In genomic region chr11:103356938-103357670, GRCm38 (mm10) we compare ENCODE assay signal across 24 mouse cellular contexts. TPM values are rescaled to one million over a fixed set of nuclear protein-coding genes. Genes with fewer than 3 reads are reported as not detected.
A peak's percentile ranks its signal among the peaks of the same experiment; 100 is the strongest.
DNase-seq lines count a peak whose midpoint lies in the region; ATAC-seq and TF ChIP-seq lines count a peak whose summit lies in the region.
"Had no signal": no experiment of that assay in that cellular context is flagged by ENCODE, and none has a peak within 500 bp of the region (broad histone marks: within the 10 kb centered on the region; RNA-seq: fewer than 3 reads in every experiment).

No protein-coding gene starts in this region.

- H3K4me2 ChIP-seq in embryonic facial prominence, embryonic 13.5 days: no peak overlapping the region
- H3K4me2 ChIP-seq in kidney, postnatal 0 days (ENCODE audit: low read length): no peak overlapping the region
- peak overlapping the region; percentile 44 for H3K4me2 ChIP-seq in intestine, embryonic 15.5 days (replicated peaks)
- no peak overlapping the region for H3K4me2 ChIP-seq in stomach, postnatal 0 days (replicated peaks; ENCODE audit: low read depth)
- H3K4me2 ChIP-seq: embryonic facial prominence, embryonic 12.5 days; forebrain, embryonic 13.5 days; hindbrain, embryonic 12.5 days; limb, embryonic 12.5 days; liver, embryonic 13.5 days; lung, embryonic 15.5 days; midbrain, embryonic 15.5 days; neural tube, embryonic 13.5 days had no signal

- ATAC-seq in embryonic facial prominence, embryonic 13.5 days (ENCODE audit: insufficient number of reproducible peaks, insufficient read depth, low FRiP score, low TSS enrichment, low read depth): no peak
- no peak for ATAC-seq in kidney, postnatal 0 days (replicated peaks; ENCODE audit: low FRiP score, low read depth)
- no peak for ATAC-seq in intestine, embryonic 15.5 days
- ATAC-seq in stomach, postnatal 0 days (ENCODE audit: low FRiP score, low TSS enrichment): no peak
- ATAC-seq in erythroid progenitor cell, adult 5-6 weeks (replicated peaks; ENCODE audit: low FRiP score, poor library complexity, severe bottlenecking): no peak
- ATAC-seq: forebrain, embryonic 13.5 days; midbrain, embryonic 15.5 days had no signal

- peaks cover 53% of the 10 kb centered on the region for H3K4me1 ChIP-seq in embryonic facial prominence, embryonic 13.5 days
- peaks cover 56% of the 10 kb centered on the region for H3K4me1 ChIP-seq in embryonic facial prominence, embryonic 10.5 days
- peaks cover 32% of the 10 kb centered on the region for H3K4me1 ChIP-seq in kidney, postnatal 0 days (replicated peaks; ENCODE audit: insufficient read depth, low read length)
- H3K4me1 ChIP-seq in intestine, embryonic 15.5 days (replicated peaks): peaks cover 38% of the 10 kb centered on the region
- 0 out of 2 replicates have a peak, but pooled peaks cover 2% of the 10 kb centered on the region for H3K4me1 ChIP-seq in stomach, postnatal 0 days (replicated peaks; ENCODE audit: control insufficient read depth, insufficient read depth)

- 0 out of 2 replicates have a peak, but pooled peaks cover 3% of the 10 kb centered on the region for H3K9me3 ChIP-seq in embryonic facial prominence, embryonic 13.5 days
- H3K9me3 ChIP-seq in embryonic facial prominence, embryonic 10.5 days: peaks cover 9% of the 10 kb centered on the region; the same call in 1 of the 2 replicates
- no peaks in the 10 kb centered on the region for H3K9me3 ChIP-seq in kidney, postnatal 0 days (replicated peaks; ENCODE audit: low read length)
- H3K9me3 ChIP-seq in intestine, embryonic 15.5 days: no peaks in the 10 kb centered on the region
- H3K9me3 ChIP-seq in stomach, postnatal 0 days (ENCODE audit: control insufficient read depth, low read length): no peaks in the 10 kb centered on the region
- H3K9me3 ChIP-seq: liver, embryonic 13.5 days; lung, embryonic 15.5 days; midbrain, embryonic 15.5 days; neural tube, embryonic 13.5 days had no signal

- TF ChIP-seq CTCF in kidney, postnatal 0 days (IDR thresholded peaks at IDR 0.05; ENCODE audit: low read depth): no peak
- TF ChIP-seq CTCF in stomach, postnatal 0 days (IDR thresholded peaks at IDR 0.05; ENCODE audit: low read depth): no peak

- 70% methylated on average over 16 of the region's 16 CpGs for WGBS in embryonic facial prominence, embryonic 13.5 days
- WGBS in embryonic facial prominence, embryonic 10.5 days: 79% methylated on average over 16 of the region's 16 CpGs
- 86% methylated on average over 16 of the region's 16 CpGs for WGBS in kidney, postnatal 0 days
- 66% methylated on average over 16 of the region's 16 CpGs for WGBS in intestine, embryonic 15.5 days
- WGBS in stomach, postnatal 0 days: 78% methylated on average over 16 of the region's 16 CpGs

- no peak for TF ChIP-seq EP300 in stomach, postnatal 0 days (optimal IDR thresholded peaks at IDR 0.05)

- no peak overlapping the region for H3K4me3 ChIP-seq in embryonic facial prominence, embryonic 13.5 days
- no peak overlapping the region for H3K4me3 ChIP-seq in embryonic facial prominence, embryonic 10.5 days
- H3K4me3 ChIP-seq in kidney, postnatal 0 days (replicated peaks; ENCODE audit: low read depth, low read length): no peak overlapping the region
- 0 out of 2 replicates have a peak overlapping the region, but pooled peaks have one; percentile 39 for H3K4me3 ChIP-seq in intestine, embryonic 15.5 days (replicated peaks)
- H3K4me3 ChIP-seq in stomach, postnatal 0 days (ENCODE audit: low read depth, low read length): no peak overlapping the region
- H3K4me3 ChIP-seq: embryonic facial prominence, embryonic 12.5 days; erythroblast, embryonic 14.5 days; forebrain, embryonic 13.5 days; heart, adult 2 months; hindbrain, embryonic 12.5 days; layer of hippocampus, adult 2 months; limb, embryonic 12.5 days; liver, embryonic 13.5 days; lung, embryonic 15.5 days; midbrain, embryonic 15.5 days; neural tube, embryonic 13.5 days had no signal

- H3K27ac ChIP-seq in embryonic facial prominence, embryonic 13.5 days: no peak overlapping the region
- H3K27ac ChIP-seq in embryonic facial prominence, embryonic 10.5 days (replicated peaks): no peak overlapping the region
- H3K27ac ChIP-seq in kidney, postnatal 0 days: 0 out of 2 replicates have a peak overlapping the region, but pooled peaks have one; percentile 82
- peak overlapping the region; percentile 88 for H3K27ac ChIP-seq in intestine, embryonic 15.5 days
- peak overlapping the region; percentile 81 for H3K27ac ChIP-seq in stomach, postnatal 0 days (replicated peaks)
- H3K27ac ChIP-seq: embryonic facial prominence, embryonic 12.5 days; forebrain, embryonic 13.5 days; hindbrain, embryonic 12.5 days; layer of hippocampus, adult 2 months; limb, embryonic 12.5 days; liver, embryonic 13.5 days; lung, embryonic 15.5 days; midbrain, embryonic 15.5 days; neural tube, embryonic 13.5 days had no signal

- 0 out of 2 replicates have a peak overlapping the region, but pooled peaks have one; percentile 1 for H3K9ac ChIP-seq in embryonic facial prominence, embryonic 13.5 days
- H3K9ac ChIP-seq in kidney, postnatal 0 days (ENCODE audit: low read depth, low read length): no peak overlapping the region
- peak overlapping the region; percentile 29; the same call in 1 of the 2 replicates for H3K9ac ChIP-seq in intestine, embryonic 15.5 days
- H3K9ac ChIP-seq in stomach, postnatal 0 days (ENCODE audit: low read length): no peak overlapping the region
- H3K9ac ChIP-seq: embryonic facial prominence, embryonic 12.5 days; forebrain, embryonic 13.5 days; hindbrain, embryonic 12.5 days; limb, embryonic 12.5 days; liver, embryonic 13.5 days; lung, embryonic 15.5 days; midbrain, embryonic 15.5 days; neural tube, embryonic 13.5 days had no signal

- no peak for DNase-seq in embryonic facial prominence, embryonic 10.5 days (ENCODE audit: low spot score)
- no peak for DNase-seq in kidney, postnatal 0 days (ENCODE audit: low spot score)
- no peak for DNase-seq in kidney, postnatal 10 days
- DNase-seq in stomach, postnatal 0 days (ENCODE audit: low spot score): peak; percentile 49
- no peak for DNase-seq in right cerebral cortex, postnatal 36 days (ENCODE audit: low spot score in 2 of 2)
- DNase-seq: adrenal gland, postnatal 25 days; cerebellum, adult 11 months; cerebellum, adult 9-11 months; gastrocnemius, postnatal 10 days; heart, adult 2 months; liver, embryonic 13.5 days; lung, postnatal 36 days had no signal

- H3K36me3 ChIP-seq in embryonic facial prominence, embryonic 13.5 days: no peaks in the 10 kb centered on the region
- 0 out of 2 replicates have a peak, but pooled peaks cover 3% of the 10 kb centered on the region for H3K36me3 ChIP-seq in embryonic facial prominence, embryonic 10.5 days (replicated peaks)
- no peaks in the 10 kb centered on the region for H3K36me3 ChIP-seq in kidney, postnatal 0 days (ENCODE audit: insufficient read depth, low read length)
- 0 out of 2 replicates have a peak, but pooled peaks cover 7% of the 10 kb centered on the region for H3K36me3 ChIP-seq in intestine, embryonic 15.5 days
- H3K36me3 ChIP-seq in stomach, postnatal 0 days (ENCODE audit: control insufficient read depth, insufficient read depth, low read length): no peaks in the 10 kb centered on the region
- H3K36me3 ChIP-seq: embryonic facial prominence, embryonic 12.5 days; hindbrain, embryonic 12.5 days; limb, embryonic 12.5 days; midbrain, embryonic 15.5 days; neural tube, embryonic 13.5 days had no signal

- H3K27me3 ChIP-seq in embryonic facial prominence, embryonic 13.5 days: peaks cover 61% of the 10 kb centered on the region
- peaks cover 76% of the 10 kb centered on the region for H3K27me3 ChIP-seq in embryonic facial prominence, embryonic 10.5 days (replicated peaks; ENCODE audit: low read depth, poor library complexity, severe bottlenecking)
- H3K27me3 ChIP-seq in kidney, postnatal 0 days (ENCODE audit: insufficient read depth, low read length): 0 out of 2 replicates have a peak, but pooled peaks cover 4% of the 10 kb centered on the region
- H3K27me3 ChIP-seq in intestine, embryonic 15.5 days (replicated peaks): peaks cover 17% of the 10 kb centered on the region
- no peaks in the 10 kb centered on the region; the same call in 1 of the 2 replicates for H3K27me3 ChIP-seq in stomach, postnatal 0 days (ENCODE audit: control insufficient read depth, insufficient read depth, low read length)

RNA-seq across cellular contexts. Expression of gene Arhgap27, which starts 6.4 kb away (rescaled TPM):
- polyA plus RNA-seq in embryonic facial prominence, embryonic 13.5 days (2015; fragmentation: Nextera tagmentation; extraction: Ambion mirVana): 6.8 and 7.2 TPM in 2 replicates
- 5.3 and 5.8 TPM in 2 replicates for polyA plus RNA-seq in embryonic facial prominence, embryonic 10.5 days (2016; fragmentation: Nextera tagmentation; extraction: Ambion mirVana)
- 15.9 and 16.6 TPM in 2 replicates for polyA plus RNA-seq in kidney, postnatal 0 days (2015; fragmentation: Nextera tagmentation; extraction: Ambion mirVana)
- polyA plus RNA-seq in intestine, embryonic 15.5 days (2015; fragmentation: Nextera tagmentation; extraction: Ambion mirVana): 33.0 and 36.2 TPM in 2 replicates
- polyA plus RNA-seq in stomach, postnatal 0 days (2015; fragmentation: Nextera tagmentation; extraction: Ambion mirVana): 18.2 and 22.1 TPM in 2 replicates
- 2.1 and 7.6 TPM in 2 replicates for total RNA-seq in erythroid progenitor cell, adult 5-6 weeks (2015; ENCODE audit: low replicate concordance)
- total RNA-seq in erythroid progenitor cell, adult 5-6 weeks (2017; ENCODE audit: low replicate concordance): 3.0 and 4.8 TPM in 2 replicates

RNA-seq across cellular contexts. Expression of gene Plekhm1, which starts 55.4 kb away (rescaled TPM):
- 7.2 and 7.6 TPM in 2 replicates for polyA plus RNA-seq in embryonic facial prominence, embryonic 13.5 days (2015; fragmentation: Nextera tagmentation; extraction: Ambion mirVana)
- polyA plus RNA-seq in embryonic facial prominence, embryonic 10.5 days (2016; fragmentation: Nextera tagmentation; extraction: Ambion mirVana): 8.1 and 8.9 TPM in 2 replicates
- 5.4 and 6.1 TPM in 2 replicates for polyA plus RNA-seq in kidney, postnatal 0 days (2015; fragmentation: Nextera tagmentation; extraction: Ambion mirVana)
- 5.6 and 6.2 TPM in 2 replicates for polyA plus RNA-seq in intestine, embryonic 15.5 days (2015; fragmentation: Nextera tagmentation; extraction: Ambion mirVana)
- polyA plus RNA-seq in stomach, postnatal 0 days (2015; fragmentation: Nextera tagmentation; extraction: Ambion mirVana): 3.6 and 4.2 TPM in 2 replicates
- 15.1 and 18.0 TPM in 2 replicates for total RNA-seq in erythroid progenitor cell, adult 5-6 weeks (2015; ENCODE audit: low replicate concordance)
- 4.2 and 5.5 TPM in 2 replicates for total RNA-seq in erythroid progenitor cell, adult 5-6 weeks (2017; ENCODE audit: low replicate concordance)

Comparison
In these comparisons a context has a peak if more than half of its experiments do, and no peak if none do; other contexts are left out.
1. H3K27ac ChIP-seq: peak in kidney, postnatal 0 days (single experiment), intestine, embryonic 15.5 days (single experiment) and stomach, postnatal 0 days (single experiment); none in embryonic facial prominence, embryonic 13.5 days (single experiment) and embryonic facial prominence, embryonic 10.5 days (single experiment).
2. H3K9ac ChIP-seq: peak in embryonic facial prominence, embryonic 13.5 days (single experiment) and intestine, embryonic 15.5 days (single experiment); none in kidney, postnatal 0 days (single experiment) and stomach, postnatal 0 days (single experiment).